Mouse (Mus musculus) spleen, postnatal 4 days (tissue): Measurements from ENCODE around the gene Mms22l.
"Not testable (repeated sequence)": the region's sequence is repeated elsewhere in the genome, so short reads cannot be mapped to it uniquely, and the experiment has no call there.

Experiments
- DNase-seq, 2 experiments: peaks; one replicate each; pipeline ENCODE4 v3.0.0; 2022; ENCODE audit warnings: low spot score in 2 of 2

The Mms22l gene

GRCm38 (mm10) chr4:24620440-24620839, 124.2 kb downstream of the Mms22l start:
- DNase-seq: no peak

GRCm38 (mm10) chr4:24621422-24622187, 125.4 kb downstream of the Mms22l start:
- no peak for DNase-seq

GRCm38 (mm10) chr4:24625951-24626584, 129.8 kb downstream of the Mms22l start:
- DNase-seq: no peak

- no peak for DNase-seq
Measured at GRCm38 (mm10) chr4:24626686-24627085, 130.4 kb downstream of the Mms22l start.

- DNase-seq: no peak
Measured at GRCm38 (mm10) chr4:24627871-24628270, 131.6 kb downstream of the Mms22l start.

- DNase-seq: no peak
Measured at GRCm38 (mm10) chr4:24630430-24630829, 134.2 kb downstream of the Mms22l start.

- no peak for DNase-seq
Measured at GRCm38 (mm10) chr4:24631177-24631911, 135.1 kb downstream of the Mms22l start.

- no peak for DNase-seq
Measured at GRCm38 (mm10) chr4:24642306-24642705, 146.1 kb downstream of the Mms22l start.

GRCm38 (mm10) chr4:24644735-24645134, 148.5 kb downstream of the Mms22l start:
- DNase-seq: not testable (repeated sequence)
